Mouse (Mus musculus) midbrain, postnatal 0 days (tissue): ENCODE results near the gene Cyp46a1. TPM values are rescaled to one million over a fixed set of nuclear protein-coding genes. Genes with fewer than 3 reads are reported as not detected.

Source experiments
- ATAC-seq: fragments of 200-750 bp; cut with Nextera tagmentation; 2 replicates; pipeline ENCODE4 v1.8.0; 2017; ENCODE audit warnings: moderate number of reproducible peaks, mild to moderate bottlenecking, moderate TSS enrichment, moderate library complexity; ENCODE audit not compliant: low FRiP score
- DNase-seq: peaks from one replicate; pipeline ENCODE4 v3.0.0-alpha.2; 2015; ENCODE audit warnings: low spot score
- H3K27ac ChIP-seq: fragments of 300-500 bp; sonication (generic); 2 replicates; pipeline ENCODE4 v1.5.1; 2014; ENCODE audit warnings: low read depth, mild to moderate bottlenecking, low read length, mixed read lengths
- H3K27me3 ChIP-seq: fragments of 300-500 bp; sonication (generic); 2 replicates; pipeline ENCODE4 v1.6.1; 2014; ENCODE audit warnings: low read length, control low read depth, mixed read lengths; ENCODE audit not compliant: insufficient read depth
- H3K36me3 ChIP-seq: fragments of 300-500 bp; sonication (generic); 2 replicates; pipeline ENCODE4 v1.6.1; 2014; ENCODE audit warnings: low read length, control low read depth, mixed read lengths; ENCODE audit not compliant: insufficient read depth
- H3K4me1 ChIP-seq: fragments of 300-500 bp; sonication (generic); 2 replicates; pipeline ENCODE4 v1.6.1; 2014; ENCODE audit warnings: mild to moderate bottlenecking, control low read depth, antibody characterized with exemption, low read length, mixed read lengths; ENCODE audit not compliant: insufficient read depth
- H3K4me2 ChIP-seq: fragments of 300-500 bp; sonication (generic); 2 replicates; pipeline ENCODE4 v1.6.1; 2014; ENCODE audit warnings: low read depth, mild to moderate bottlenecking, low read length, mixed read lengths; ENCODE audit not compliant: poor library complexity, severe bottlenecking
- H3K4me3 ChIP-seq: fragments of 300-500 bp; sonication (generic); 2 replicates; pipeline ENCODE4 v1.5.1; 2014; ENCODE audit warnings: low read depth, mild to moderate bottlenecking, low read length, moderate library complexity
- H3K9ac ChIP-seq: fragments of 300-500 bp; sonication (generic); replicated peaks from 2 replicates; pipeline ENCODE4 v1.6.1; 2014; ENCODE audit warnings: mild to moderate bottlenecking, low read length, moderate library complexity, mixed read lengths; ENCODE audit not compliant: poor library complexity, severe bottlenecking
- H3K9me3 ChIP-seq: fragments of 300-500 bp; sonication (generic); 2 replicates; pipeline ENCODE4 v1.6.1; 2016; ENCODE audit warnings: low read length, control low read depth
- CTCF ChIP-seq: IDR thresholded peaks from 2 replicates; pipeline ENCODE4 v1.5.1; 2016; ENCODE audit warnings: antibody characterized with exemption, mild to moderate bottlenecking
- WGBS: fragments of 180-500 bp; shearing (Covaris S2); extraction: QIAGEN DNeasy Blood & Tissue Kit; methylation state at CpG from one replicate; pipeline ENCODE4 v1.1.7; 2014; 5-methylcytosine and 5-hydroxymethylcytosine counted together
- polyA plus RNA-seq: library from polyadenylated mRNA; unstranded; fragments of >200 nt; fragmentation: Nextera tagmentation; extraction: Ambion mirVana; gene quantifications from 2 replicates; pipeline ENCODE4 v1.2.1, GENCODE M21; 2015
- total RNA-seq: library from RNA; depleted of rRNA; stranded (reverse); fragments of >200 nt; gene quantifications from 2 replicates; pipeline ENCODE4 v1.2.3, GENCODE M21; 2014

Cyp46a1 gene
- total and polyA plus RNA-seq, 2 experiments from 2014 or later, result 36.0 to 52.0 TPM

DNA sequence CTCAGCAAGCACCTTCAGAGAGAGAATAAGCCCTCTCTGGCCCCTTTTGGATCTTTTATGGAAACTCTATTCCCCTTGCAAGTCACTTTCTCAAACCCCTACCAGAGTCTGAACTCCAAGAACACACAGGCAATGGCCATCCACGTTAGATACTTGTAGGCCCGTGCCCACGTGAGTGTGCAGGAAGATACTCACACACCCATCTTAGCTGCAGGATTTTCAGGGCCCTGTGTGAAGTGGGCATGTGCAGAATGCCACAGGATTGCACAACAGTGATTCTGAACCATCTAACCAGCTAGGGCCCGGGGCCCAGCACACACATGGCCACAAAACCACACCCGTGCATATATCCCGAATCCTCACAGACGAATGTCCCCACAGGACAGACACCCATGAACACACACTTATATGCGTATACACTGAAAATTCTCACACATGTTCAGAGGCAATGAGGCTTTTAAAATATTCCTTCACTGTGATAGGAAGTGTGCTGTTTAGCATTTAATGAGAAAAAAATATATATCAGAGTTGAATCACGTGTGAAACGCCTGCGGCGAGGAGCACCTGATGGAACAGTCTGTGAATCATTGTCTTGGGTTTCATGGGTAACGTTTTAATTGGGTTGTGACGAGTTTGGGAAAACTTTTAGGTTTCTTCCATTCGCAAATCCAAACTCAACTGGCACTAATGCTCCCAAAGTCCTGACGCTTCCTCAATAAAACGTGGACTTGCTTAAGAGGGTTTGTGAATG is 60.5 kb downstream of the Cyp46a1 start:
- H3K4me2 ChIP-seq, result no peak overlapping the region
- H3K4me3 ChIP-seq, result no peak overlapping the region
- WGBS, result 87% methylated on average over 17 of the region's 17 CpGs
- no peak overlapping the region for H3K9ac ChIP-seq
- no peak for ATAC-seq
- no peaks in the 10 kb centered on the region for H3K9me3 ChIP-seq
- H3K27ac ChIP-seq, result no peak overlapping the region
- peaks cover 18% of the 10 kb centered on the region for H3K4me1 ChIP-seq
- no peak for TF ChIP-seq CTCF
- H3K27me3 ChIP-seq, result no peaks in the 10 kb centered on the region
- no peaks in the 10 kb centered on the region for H3K36me3 ChIP-seq
- DNase-seq, result no peak

DNA sequence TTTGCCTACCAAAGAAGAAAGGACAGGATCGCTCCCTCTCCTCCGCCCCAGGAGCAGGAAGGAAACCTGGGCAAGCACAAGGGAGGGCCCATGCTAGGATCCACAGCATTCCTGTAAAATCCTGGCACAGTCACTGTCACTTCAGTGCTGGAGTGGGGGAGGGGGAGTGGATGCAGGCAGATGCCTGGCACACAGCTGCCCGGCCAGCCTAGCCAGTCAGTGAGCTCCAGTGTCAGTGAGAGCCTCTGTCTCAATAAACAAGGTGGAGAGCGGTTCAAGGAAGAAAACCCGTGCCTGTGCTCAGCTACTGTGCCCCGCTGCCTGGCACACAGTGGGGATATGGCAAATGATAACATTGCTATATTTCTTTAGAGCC is 61.1 kb downstream of the Cyp46a1 start:
- no peak overlapping the region for H3K9ac ChIP-seq
- WGBS, result 74% methylated on average over 6 of the region's 6 CpGs
- no peak overlapping the region for H3K4me2 ChIP-seq
- H3K4me3 ChIP-seq, result no peak overlapping the region
- DNase-seq (peak; percentile 24), ATAC-seq (no peak)
- H3K36me3 ChIP-seq, result no peaks in the 10 kb centered on the region
- peaks cover 18% of the 10 kb centered on the region for H3K4me1 ChIP-seq
- H3K9me3 ChIP-seq, result no peaks in the 10 kb centered on the region
- H3K27ac ChIP-seq, result peak overlapping the region; percentile 62
- no peak for TF ChIP-seq CTCF
- H3K27me3 ChIP-seq, result no peaks in the 10 kb centered on the region

DNA sequence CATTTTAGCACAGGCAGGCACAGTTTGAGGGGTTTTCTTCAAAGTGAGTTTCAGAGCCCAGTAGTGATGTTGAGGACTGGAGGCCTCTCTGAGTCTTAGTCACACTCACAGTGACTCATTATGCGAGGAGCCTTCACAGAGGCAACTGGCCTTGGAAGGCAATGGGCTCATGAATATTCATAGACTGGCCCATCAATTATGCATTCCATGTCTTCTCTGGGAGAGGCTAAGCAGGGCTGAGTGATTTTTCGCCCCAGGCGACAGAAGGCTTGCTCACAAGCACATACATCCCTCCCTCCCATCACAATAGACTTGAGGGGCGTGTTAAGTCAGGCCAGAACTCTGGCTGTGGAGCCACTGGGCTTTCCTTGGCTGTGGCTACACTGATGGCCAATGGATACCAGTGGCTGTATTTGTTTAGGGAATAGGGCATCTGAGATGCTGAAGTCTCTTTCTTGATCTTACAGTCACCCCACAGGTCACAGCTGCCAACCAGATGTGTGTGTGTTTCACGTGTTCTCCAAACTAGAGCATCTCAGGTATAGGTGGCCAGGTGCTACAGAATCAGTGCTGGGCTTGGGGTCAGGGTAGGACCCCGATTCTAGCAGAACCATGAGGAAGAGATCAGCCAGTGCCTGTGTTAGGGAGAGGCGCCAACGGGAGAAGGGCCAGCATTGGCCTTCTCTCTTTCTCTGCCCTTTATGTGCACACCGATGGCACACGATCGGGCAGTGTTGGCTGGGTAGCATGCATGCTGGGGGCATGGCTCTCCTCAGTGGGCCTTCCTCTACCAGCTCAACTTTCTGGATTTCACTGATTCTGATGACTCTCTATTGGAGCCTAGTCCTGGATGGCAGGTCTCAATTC is 62.1 kb downstream of the Cyp46a1 start:
- no peak for TF ChIP-seq CTCF
- no peak overlapping the region for H3K9ac ChIP-seq
- DNase-seq (peak; percentile 97), ATAC-seq (peak; percentile 91)
- no peak overlapping the region for H3K4me3 ChIP-seq
- H3K36me3 ChIP-seq, result no peaks in the 10 kb centered on the region
- no peak overlapping the region for H3K4me2 ChIP-seq
- H3K27ac ChIP-seq, result peak overlapping the region; percentile 62
- H3K9me3 ChIP-seq, result no peaks in the 10 kb centered on the region
- WGBS, result 48% methylated on average over 11 of the region's 11 CpGs
- no peaks in the 10 kb centered on the region for H3K27me3 ChIP-seq
- H3K4me1 ChIP-seq, result peaks cover 18% of the 10 kb centered on the region

DNA sequence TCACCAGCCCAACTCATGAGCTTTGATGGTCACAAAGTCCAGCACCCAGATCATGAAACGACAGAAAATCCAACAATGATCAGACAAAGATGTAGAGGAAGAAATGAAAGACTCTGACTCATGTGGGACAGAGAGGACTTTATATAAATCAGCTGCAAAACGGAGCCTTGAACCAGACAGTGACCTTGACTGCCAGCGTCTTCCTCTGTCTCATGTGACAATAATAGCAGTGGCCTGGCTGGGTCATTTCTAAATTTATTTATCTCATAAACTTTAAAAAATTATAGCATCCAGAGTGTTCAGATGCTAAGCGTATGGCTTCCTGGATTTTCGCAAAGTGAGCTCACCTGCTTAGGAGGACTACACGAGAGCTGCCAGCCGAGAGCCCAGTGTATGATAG is 64.5 kb downstream of the Cyp46a1 start:
- WGBS, result 89% methylated on average over 7 of the region's 7 CpGs

DNA sequence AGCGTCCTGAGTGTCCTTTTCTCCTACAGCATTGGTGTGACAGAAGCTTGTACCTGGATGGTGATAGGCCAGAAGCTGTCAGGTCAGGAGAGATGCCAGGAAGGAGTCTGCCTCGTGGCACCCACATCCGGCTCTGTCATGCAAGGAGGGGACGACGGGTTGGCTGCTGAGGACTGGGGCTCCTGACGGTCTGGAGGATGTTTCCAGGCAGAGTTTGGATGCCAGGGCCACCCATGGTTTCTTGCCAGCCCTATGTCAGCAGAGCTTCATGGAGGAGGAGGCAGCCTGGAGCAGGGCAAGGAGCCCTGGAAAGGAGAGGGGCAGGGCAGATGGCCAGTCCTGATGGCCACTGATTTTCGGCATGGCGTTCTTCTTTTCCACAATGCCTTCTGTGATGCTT is 65.0 kb downstream of the Cyp46a1 start:
- Histone ChIP-seq H3K4me3 (no peak overlapping the region), H3K9ac (no peak overlapping the region), H3K9me3 (no peaks in the 10 kb centered on the region), H3K27ac (no peak overlapping the region), H3K4me1 (peaks cover 15% of the 10 kb centered on the region), H3K36me3 (no peaks in the 10 kb centered on the region), H3K27me3 (no peaks in the 10 kb centered on the region), H3K4me2 (no peak overlapping the region)
- no peak for TF ChIP-seq CTCF
- DNase-seq, result no peak
- ATAC-seq, result no peak
- WGBS, result 88% methylated on average over 8 of the region's 8 CpGs

More for the DNA sequence above, 64.5 kb downstream of the Cyp46a1 start:
- peaks cover 12% of the 10 kb centered on the region for H3K4me1 ChIP-seq
- ATAC-seq (no peak), DNase-seq (no peak)
- no peak overlapping the region for H3K4me3 ChIP-seq
- no peaks in the 10 kb centered on the region for H3K27me3 ChIP-seq
- H3K4me2 ChIP-seq, result no peak overlapping the region
- no peak overlapping the region for H3K27ac ChIP-seq
- TF ChIP-seq CTCF, result no peak
- H3K9me3 ChIP-seq, result no peaks in the 10 kb centered on the region
- H3K9ac ChIP-seq, result no peak overlapping the region
- no peaks in the 10 kb centered on the region for H3K36me3 ChIP-seq

DNA sequence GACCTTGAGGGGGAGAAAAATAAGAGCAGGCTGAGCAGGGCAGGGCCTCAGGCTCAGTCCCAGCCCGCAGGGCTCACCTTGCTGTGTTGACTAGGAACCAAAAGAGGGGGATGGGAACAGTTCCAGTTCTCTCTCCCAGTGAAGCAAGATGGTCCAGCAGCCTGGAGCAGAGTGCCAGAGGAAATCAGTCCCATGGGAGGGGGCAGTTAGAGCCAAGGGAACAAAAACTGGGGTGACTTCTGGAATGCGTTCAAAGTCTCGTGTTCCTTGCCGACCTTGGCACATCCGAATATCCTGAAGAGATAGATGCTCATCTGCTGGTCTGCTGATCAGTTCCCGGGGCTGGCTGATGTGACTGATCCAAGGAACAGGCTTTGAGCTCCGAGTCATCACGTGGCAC is 66.8 kb downstream of the Cyp46a1 start:
- ATAC-seq, result no peak
- Histone ChIP-seq H3K27ac (no peak overlapping the region), H3K9ac (no peak overlapping the region), H3K4me2 (no peak overlapping the region), H3K36me3 (no peaks in the 10 kb centered on the region), H3K27me3 (no peaks in the 10 kb centered on the region), H3K4me1 (peaks cover 15% of the 10 kb centered on the region), H3K4me3 (no peak overlapping the region), H3K9me3 (no peaks in the 10 kb centered on the region)
- TF ChIP-seq CTCF, result no peak
- DNase-seq, result no peak
- 81% methylated on average over 8 of the region's 8 CpGs for WGBS
